Mouse (Mus musculus): ENCODE measurements around the gene Tmem26. TPM values are rescaled to one million over a fixed set of nuclear protein-coding genes. Genes with fewer than 3 reads are reported as not detected.

The Tmem26 gene
- total RNA-seq, 1 experiment from 2014 or later: 24.9 TPM

Other genes starting within 250 kb of the Tmem26 start
- gene Cabcoco1, start 181.8 kb upstream of the Tmem26 start, total RNA-seq (2017): 3.1 to 6.6 TPM in 2 of 3 replicates, not detected in the other